Mouse (Mus musculus): ENCODE data around the gene Zfp708. TPM values are rescaled to one million over a fixed set of nuclear protein-coding genes. Genes with fewer than 3 reads are reported as not detected.
A peak's percentile ranks its signal among the peaks of the same experiment; 100 is the strongest.

Zfp708 gene
- polyA plus RNA-seq, 1 experiment from 2014 or later = 9.7 TPM

- peaks cover 9% of the 10 kb centered on the region; the same call in 1 of the 2 replicates for H3K9me3 ChIP-seq (ENCODE audit: control insufficient read depth, low read length)
- peak within 1 kb of the TSS; percentile 74 for H3K27ac ChIP-seq
- peaks cover 6% of the 10 kb centered on the region for H3K4me1 ChIP-seq (replicated peaks; ENCODE audit: control insufficient read depth, insufficient read depth, low read length)
- no peaks in the 10 kb centered on the region for H3K36me3 ChIP-seq (replicated peaks; ENCODE audit: control insufficient read depth, insufficient read depth)
- peak within 1 kb of the TSS; percentile 72 for H3K4me2 ChIP-seq (replicated peaks)
- DNase-seq (ENCODE audit: low spot score) = peak; percentile 98
- under 1% methylated on average over 27 of the region's 27 CpGs for WGBS
- ATAC-seq (ENCODE audit: low FRiP score) = peak; percentile 95
- peak within 1 kb of the TSS; percentile 76 for H3K9ac ChIP-seq
- peak within 1 kb of the TSS; percentile 62 for H3K4me3 ChIP-seq (replicated peaks; ENCODE audit: low read length)
- no peaks in the 10 kb centered on the region for H3K27me3 ChIP-seq (ENCODE audit: control insufficient read depth, insufficient read depth, low read length)
Measured at GRCm38 (mm10) chr13:67060786-67061358, 36.9 kb downstream of the Zfp708 start, which contains the start of gene Zfp712. Gene Zfp712 (minus strand): TSS chr13:67061170.

GRCm38 (mm10) chr13:67060161-67060785, 37.5 kb downstream of the Zfp708 start:
- Histone ChIP-seq H3K4me1 (replicated peaks; ENCODE audit: control insufficient read depth, insufficient read depth, low read length) (peaks cover 6% of the 10 kb centered on the region), H3K4me3 (replicated peaks; ENCODE audit: low read length) (peak overlapping the region; percentile 62), H3K27me3 (ENCODE audit: control insufficient read depth, insufficient read depth, low read length) (no peaks in the 10 kb centered on the region), H3K9me3 (ENCODE audit: control insufficient read depth, low read length) (peaks cover 11% of the 10 kb centered on the region; the same call in 1 of the 2 replicates), H3K36me3 (replicated peaks; ENCODE audit: control insufficient read depth, insufficient read depth) (no peaks in the 10 kb centered on the region), H3K9ac (peak overlapping the region; percentile 76), H3K27ac (peak overlapping the region; percentile 74), H3K4me2 (replicated peaks) (peak overlapping the region; percentile 72)
- no peak for DNase-seq (ENCODE audit: low spot score)
- 3% methylated on average over 12 of the region's 12 CpGs for WGBS
- ATAC-seq (ENCODE audit: low FRiP score) = peak; percentile 43

Other genes starting within 250 kb of the Zfp708 start
- gene Gm10767, start 193.1 kb downstream of the Zfp708 start, polyA plus RNA-seq (2014; fragmentation: Nextera tagmentation; extraction: Ambion mirVana) = 3.0 and 3.8 TPM in 2 replicates
- gene Zfp712, start 36.8 kb downstream of the Zfp708 start, polyA plus RNA-seq (2014; fragmentation: Nextera tagmentation; extraction: Ambion mirVana) = 8.0 and 10.6 TPM in 2 replicates
- 1.8 and 2.4 TPM in 2 replicates for gene Gm28557, start 10.6 kb upstream of the Zfp708 start, polyA plus RNA-seq (2014; fragmentation: Nextera tagmentation; extraction: Ambion mirVana)
- gene Rslcan18, start 18.3 kb upstream of the Zfp708 start, polyA plus RNA-seq (2014; fragmentation: Nextera tagmentation; extraction: Ambion mirVana) = 0.09 TPM in 1 of 2 replicates, not detected in the other
- gene Zfp759, start 23.7 kb upstream of the Zfp708 start, polyA plus RNA-seq (2014; fragmentation: Nextera tagmentation; extraction: Ambion mirVana) = 5.7 and 5.8 TPM in 2 replicates
- gene Rsl1, start 75.2 kb upstream of the Zfp708 start, polyA plus RNA-seq (2014; fragmentation: Nextera tagmentation; extraction: Ambion mirVana) = 4.4 and 5.1 TPM in 2 replicates
- 2.1 and 2.3 TPM in 2 replicates for gene Zfp455, start 96.5 kb upstream of the Zfp708 start, polyA plus RNA-seq (2014; fragmentation: Nextera tagmentation; extraction: Ambion mirVana)
- 6.2 and 6.7 TPM in 2 replicates for gene Zfp458, start 180.5 kb upstream of the Zfp708 start, polyA plus RNA-seq (2014; fragmentation: Nextera tagmentation; extraction: Ambion mirVana)
- gene Zfp457, start 208.5 kb upstream of the Zfp708 start, polyA plus RNA-seq (2014; fragmentation: Nextera tagmentation; extraction: Ambion mirVana) = 1.2 and 1.3 TPM in 2 replicates
- 1.9 and 2.3 TPM in 2 replicates for gene Zfp595, start 234.6 kb upstream of the Zfp708 start, polyA plus RNA-seq (2014; fragmentation: Nextera tagmentation; extraction: Ambion mirVana)